Mouse (Mus musculus): ENCODE data around the gene Slc17a2. TPM values are rescaled to one million over a fixed set of nuclear protein-coding genes. Genes with fewer than 3 reads are reported as not detected.

Slc17a2 gene
- total and polyA plus RNA-seq, 3 experiments: not detected

DNA sequence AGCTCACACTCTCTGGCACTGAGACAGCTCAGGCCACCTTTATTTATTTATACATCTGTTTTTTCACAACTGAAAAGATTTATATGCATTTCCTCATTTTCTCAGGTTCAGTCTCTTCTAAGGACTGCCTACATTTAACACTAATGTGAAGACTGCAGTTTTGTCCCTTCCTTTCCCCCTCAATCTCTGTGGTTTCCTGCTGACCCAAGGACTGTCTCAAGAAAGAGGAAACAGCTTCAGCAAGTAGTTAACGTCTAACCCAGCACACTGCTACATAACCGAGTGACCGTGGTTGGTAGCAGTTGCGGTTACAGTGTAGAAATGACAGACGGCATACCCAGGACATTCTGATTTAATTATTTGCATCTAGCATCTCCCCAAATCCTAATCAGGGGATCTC lies 7.4 kb upstream of the Slc17a2 start:
- no peak overlapping the region for H3K27ac ChIP-seq (ENCODE audit: control insufficient read depth, low read depth, low read length)
- peaks cover 4 to 8% of the 10 kb centered on the region in 2 experiments for H3K27me3 ChIP-seq (ENCODE audit: control insufficient read depth in 1 of 2, insufficient read depth in 2 of 2, low read length in 2 of 2)
- no peak overlapping the region for H3K4me3 ChIP-seq (ENCODE audit: control insufficient read depth in 1 of 2, insufficient read depth in 1 of 2, low read depth in 2 of 2, low read length in 2 of 2)
- H3K4me1 ChIP-seq (ENCODE audit: control insufficient read depth in 1 of 2, insufficient read depth in 2 of 2, low read length in 2 of 2): no peaks in the 10 kb centered on the region
- H3K9ac ChIP-seq (ENCODE audit: control insufficient read depth, low read depth, low read length, poor library complexity, severe bottlenecking): no peak overlapping the region
- no peaks in the 10 kb centered on the region for H3K79me2 ChIP-seq (ENCODE audit: control insufficient read depth, insufficient read depth, low read length, poor library complexity)
- TF ChIP-seq CHD1 (IDR thresholded peaks at IDR 0.05; ENCODE audit: low read depth, low read length) (no peak), MYC (IDR thresholded peaks at IDR 0.05; ENCODE audit: low read depth, low read length) (no peak), MXI1 (IDR thresholded peaks at IDR 0.05; ENCODE audit: low read depth, low read length) (no peak), MEF2A (IDR thresholded peaks at IDR 0.05; ENCODE audit: extremely low read depth, insufficient replicate concordance, low read depth, low read length, poor library complexity, severe bottlenecking) (no peak), SIN3A (IDR thresholded peaks at IDR 0.05; ENCODE audit: low read length) (no peak), MAX (IDR thresholded peaks at IDR 0.05; ENCODE audit: low read length) (no peak), ELF1 (IDR thresholded peaks at IDR 0.05; ENCODE audit: low read depth, low read length) (no peak), RCOR1 (IDR thresholded peaks at IDR 0.05; ENCODE audit: low read depth, low read length) (no peak), TCF12 (IDR thresholded peaks at IDR 0.05; ENCODE audit: low read depth, low read length) (no peak), POLR2AphosphoS2 (IDR thresholded peaks at IDR 0.05; ENCODE audit: low read length) (no peak), HCFC1 (IDR thresholded peaks at IDR 0.05; ENCODE audit: low read depth, low read length) (no peak), JUND (IDR thresholded peaks at IDR 0.05; ENCODE audit: low read depth, low read length) (no peak), ZNF384 (IDR thresholded peaks at IDR 0.05; ENCODE audit: low read depth, low read length) (no peak), USF1 (IDR thresholded peaks at IDR 0.05; ENCODE audit: low read depth, low read length) (no peak), ZKSCAN1 (IDR thresholded peaks at IDR 0.05; ENCODE audit: low read depth, low read length) (no peak)
- no peak for DNase-seq (ENCODE audit: low read depth, low spot score)
- no peaks in the 10 kb centered on the region for H3K36me3 ChIP-seq (ENCODE audit: control insufficient read depth in 1 of 2, insufficient read depth in 2 of 2, low read length in 2 of 2)
- no peaks in the 10 kb centered on the region for H3K9me3 ChIP-seq (replicated peaks; ENCODE audit: insufficient read depth, low read length)

DNA sequence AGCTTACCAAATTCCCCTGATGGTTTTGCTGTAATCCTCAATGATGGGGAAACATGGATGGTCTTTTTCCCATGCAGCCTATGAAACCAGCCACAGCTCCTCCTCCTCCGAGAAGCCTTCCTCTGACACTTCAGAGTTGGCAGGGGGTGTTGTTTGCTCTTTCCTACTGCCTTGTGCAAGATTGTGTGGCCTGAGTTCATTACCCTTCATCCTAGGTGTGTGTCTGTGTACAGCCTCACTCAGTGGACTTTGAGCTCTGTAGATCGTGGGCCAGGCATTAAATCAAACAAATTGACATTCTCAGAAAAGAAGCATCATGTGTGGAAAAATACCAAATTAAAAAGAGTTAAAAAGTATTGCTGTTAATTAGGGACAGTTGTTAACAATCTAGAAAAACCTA lies 2.3 kb upstream of the Slc17a2 start:
- Histone ChIP-seq H3K4me3 (ENCODE audit: control insufficient read depth in 1 of 2, insufficient read depth in 1 of 2, low read depth in 2 of 2, low read length in 2 of 2) (no peak overlapping the region), H3K4me1 (ENCODE audit: control insufficient read depth in 1 of 2, insufficient read depth in 2 of 2, low read length in 2 of 2) (no peaks in the 10 kb centered on the region), H3K9ac (ENCODE audit: control insufficient read depth, low read depth, low read length, poor library complexity, severe bottlenecking) (no peak overlapping the region), H3K9me3 (replicated peaks; ENCODE audit: insufficient read depth, low read length) (no peaks in the 10 kb centered on the region), H3K36me3 (ENCODE audit: control insufficient read depth in 1 of 2, insufficient read depth in 2 of 2, low read length in 2 of 2) (no peaks in the 10 kb centered on the region), H3K27me3 (ENCODE audit: control insufficient read depth in 1 of 2, insufficient read depth in 2 of 2, low read length in 2 of 2) (peaks cover 12 to 28% of the 10 kb centered on the region in 2 experiments), H3K27ac (ENCODE audit: control insufficient read depth, low read depth, low read length) (no peak overlapping the region), H3K79me2 (ENCODE audit: control insufficient read depth, insufficient read depth, low read length, poor library complexity) (no peaks in the 10 kb centered on the region)
- TF ChIP-seq MAZ (IDR thresholded peaks at IDR 0.05; ENCODE audit: low read depth, low read length) (no peak), RCOR1 (IDR thresholded peaks at IDR 0.05; ENCODE audit: low read depth, low read length) (no peak), POLR2A (IDR thresholded peaks at IDR 0.05; ENCODE audit: control insufficient read depth in 1 of 2, insufficient read depth in 1 of 2, low read depth in 1 of 2, low read length in 2 of 2, poor library complexity in 1 of 2) (no peak), ZC3H11A (IDR thresholded peaks at IDR 0.05; ENCODE audit: low read depth, low read length) (no peak), NELFE (IDR thresholded peaks at IDR 0.05; ENCODE audit: low read depth, low read length) (no peak), ZKSCAN1 (IDR thresholded peaks at IDR 0.05; ENCODE audit: low read depth, low read length) (no peak), CHD2 (IDR thresholded peaks at IDR 0.05; ENCODE audit: low read length) (no peak), RAD21 (IDR thresholded peaks at IDR 0.05; ENCODE audit: low read depth, low read length) (no peak), ETS1 (IDR thresholded peaks at IDR 0.05; ENCODE audit: low read depth, low read length) (no peak), USF2 (IDR thresholded peaks at IDR 0.05; ENCODE audit: borderline replicate concordance in 1 of 2, insufficient read depth in 1 of 2, low read depth in 1 of 2, low read length in 2 of 2) (no peak), POLR2AphosphoS5 (IDR thresholded peaks at IDR 0.05; ENCODE audit: borderline replicate concordance, low read depth, low read length) (no peak), MEF2A (IDR thresholded peaks at IDR 0.05; ENCODE audit: extremely low read depth, insufficient replicate concordance, low read depth, low read length, poor library complexity, severe bottlenecking) (no peak), UBTF (IDR thresholded peaks at IDR 0.05; ENCODE audit: borderline replicate concordance, insufficient read depth, low read depth, low read length) (no peak), TBP (IDR thresholded peaks at IDR 0.05; ENCODE audit: low read depth, low read length) (no peak), POLR2AphosphoS2 (IDR thresholded peaks at IDR 0.05; ENCODE audit: low read length) (no peak), HCFC1 (IDR thresholded peaks at IDR 0.05; ENCODE audit: low read depth, low read length) (no peak), MYB (IDR thresholded peaks at IDR 0.05; ENCODE audit: low read depth, low read length) (no peak), BHLHE40 (IDR thresholded peaks at IDR 0.05; ENCODE audit: borderline replicate concordance, low read depth, low read length) (no peak)
- DNase-seq (ENCODE audit: low read depth, low spot score): no peak

Data from MEL (cell line).